Mouse (Mus musculus) thymus, postnatal 0 days (tissue): Measurements from ENCODE around the gene Htra3. TPM values are rescaled to one million over a fixed set of nuclear protein-coding genes. Genes with fewer than 3 reads are reported as not detected.

Source experiments
- DNase-seq: peaks from one replicate; pipeline ENCODE4 v3.0.0-alpha.2; 2015; ENCODE audit warnings: low spot score
- polyA plus RNA-seq: library from polyadenylated mRNA; unstranded; fragments of >200 nt; fragmentation: Nextera tagmentation; extraction: Ambion mirVana; gene quantifications from 2 replicates; pipeline ENCODE4 v1.2.1, GENCODE M21; 2015

The Htra3 gene
- polyA plus RNA-seq, 1 experiment from 2014 or later: 8.9 TPM

- no peak for DNase-seq
These were observed 23.7 kb downstream of the Htra3 start for GRCm38 (mm10) chr5:35655753-35656485.

- DNase-seq: no peak
These were observed 25.7 kb downstream of the Htra3 start for GRCm38 (mm10) chr5:35653743-35654395.

GRCm38 (mm10) chr5:35652872-35653271, 26.7 kb downstream of the Htra3 start:
- DNase-seq: no peak

GRCm38 (mm10) chr5:35652319-35652718, 27.3 kb downstream of the Htra3 start:
- no peak for DNase-seq

- DNase-seq: no peak
These were observed 31.4 kb downstream of the Htra3 start for GRCm38 (mm10) chr5:35648230-35648629.

GRCm38 (mm10) chr5:35647562-35647961, 32.0 kb downstream of the Htra3 start:
- no peak for DNase-seq

- DNase-seq: no peak
These were observed 32.7 kb downstream of the Htra3 start for GRCm38 (mm10) chr5:35646927-35647326.

- DNase-seq: no peak
These were observed 33.6 kb downstream of the Htra3 start for GRCm38 (mm10) chr5:35645938-35646493.

- DNase-seq: no peak
These were observed 35.5 kb downstream of the Htra3 start for GRCm38 (mm10) chr5:35644082-35644481.

GRCm38 (mm10) chr5:35643401-35644048, 36.1 kb downstream of the Htra3 start:
- no peak for DNase-seq

- no peak for DNase-seq
These were observed 37.5 kb downstream of the Htra3 start for GRCm38 (mm10) chr5:35641961-35642584.

- DNase-seq: no peak
These were observed 43.6 kb downstream of the Htra3 start for GRCm38 (mm10) chr5:35636016-35636415.

- DNase-seq: no peak
These were observed 46.7 kb downstream of the Htra3 start for GRCm38 (mm10) chr5:35632841-35633240.

- no peak for DNase-seq
These were observed 47.8 kb downstream of the Htra3 start for GRCm38 (mm10) chr5:35631755-35632154.

- DNase-seq: no peak
These were observed 48.4 kb downstream of the Htra3 start for GRCm38 (mm10) chr5:35631224-35631623.

- DNase-seq: no peak
These were observed 48.9 kb downstream of the Htra3 start for GRCm38 (mm10) chr5:35630706-35631105.

GRCm38 (mm10) chr5:35629333-35629732, 50.2 kb downstream of the Htra3 start:
- no peak for DNase-seq

GRCm38 (mm10) chr5:35628685-35629084, 50.9 kb downstream of the Htra3 start:
- DNase-seq: no peak

GRCm38 (mm10) chr5:35627307-35627840, 52.2 kb downstream of the Htra3 start:
- no peak for DNase-seq

GRCm38 (mm10) chr5:35626408-35626807, 53.2 kb downstream of the Htra3 start:
- no peak for DNase-seq

- DNase-seq: no peak
These were observed 54.8 kb downstream of the Htra3 start for GRCm38 (mm10) chr5:35624751-35625239.
